Mouse (Mus musculus): ENCODE results near the gene Pex26. TPM values are rescaled to one million over a fixed set of nuclear protein-coding genes. Genes with fewer than 3 reads are reported as not detected.

The Pex26 gene
- total and polyA plus RNA-seq, 3 experiments, result 6.9 to 9.9 TPM; not detected in 1

DNA sequence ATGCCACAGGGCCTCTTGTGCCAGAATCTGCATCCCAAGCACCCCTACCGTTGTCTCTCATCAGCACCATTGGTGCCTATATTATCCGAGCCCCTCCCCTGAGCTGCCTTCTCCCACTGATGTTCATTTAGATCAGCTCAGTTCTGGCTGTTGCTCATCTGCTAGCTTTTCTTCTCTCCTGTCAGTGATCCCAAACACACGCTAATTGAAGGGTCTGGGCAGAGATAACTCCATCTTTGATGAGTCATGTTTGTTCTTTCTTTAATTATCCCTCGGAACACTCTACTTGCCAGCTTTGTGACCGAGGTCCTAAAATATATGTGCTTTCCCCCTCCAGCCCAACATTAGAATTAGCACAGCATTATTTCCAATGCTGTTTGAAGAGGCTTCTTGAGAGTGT, 31.9 kb downstream of the Pex26 start:
- DNase-seq (ENCODE audit: low read depth, low spot score), result no peak
- Histone ChIP-seq H3K79me2 (ENCODE audit: control insufficient read depth, insufficient read depth, low read length, poor library complexity) (no peaks in the 10 kb centered on the region), H3K4me1 (ENCODE audit: control insufficient read depth in 1 of 2, insufficient read depth in 2 of 2, low read length in 2 of 2) (peaks cover 6 to 29% of the 10 kb centered on the region in 2 experiments), H3K9ac (ENCODE audit: control insufficient read depth, low read depth, low read length, poor library complexity, severe bottlenecking) (no peak overlapping the region), H3K27ac (ENCODE audit: control insufficient read depth, low read depth, low read length) (peak overlapping the region; percentile 58), H3K4me3 (ENCODE audit: control insufficient read depth in 1 of 2, insufficient read depth in 1 of 2, low read depth in 2 of 2, low read length in 2 of 2) (no peak overlapping the region), H3K36me3 (ENCODE audit: control insufficient read depth in 1 of 2, insufficient read depth in 2 of 2, low read length in 2 of 2) (peaks cover 0 to 24% of the 10 kb centered on the region in 2 experiments; a peak in 2 of 4 replicates), H3K27me3 (ENCODE audit: control insufficient read depth in 1 of 2, insufficient read depth in 2 of 2, low read length in 2 of 2) (no peaks in the 10 kb centered on the region), H3K9me3 (replicated peaks; ENCODE audit: insufficient read depth, low read length) (no peaks in the 10 kb centered on the region)
- TF ChIP-seq USF2 (IDR thresholded peaks at IDR 0.05; ENCODE audit: borderline replicate concordance in 1 of 2, insufficient read depth in 1 of 2, low read depth in 1 of 2, low read length in 2 of 2) (no peak), JUND (IDR thresholded peaks at IDR 0.05; ENCODE audit: low read depth, low read length) (peak; percentile 62; the same call in 1 of the 2 replicates), TBP (IDR thresholded peaks at IDR 0.05; ENCODE audit: low read depth, low read length) (0 out of 2 replicates have a peak, but pooled peaks have one; percentile 6), ZMIZ1 (IDR thresholded peaks at IDR 0.05; ENCODE audit: low read depth, low read length) (no peak), ZNF384 (IDR thresholded peaks at IDR 0.05; ENCODE audit: low read depth, low read length) (no peak), CHD1 (IDR thresholded peaks at IDR 0.05; ENCODE audit: low read depth, low read length) (no peak), USF1 (IDR thresholded peaks at IDR 0.05; ENCODE audit: low read depth, low read length) (no peak)

DNA sequence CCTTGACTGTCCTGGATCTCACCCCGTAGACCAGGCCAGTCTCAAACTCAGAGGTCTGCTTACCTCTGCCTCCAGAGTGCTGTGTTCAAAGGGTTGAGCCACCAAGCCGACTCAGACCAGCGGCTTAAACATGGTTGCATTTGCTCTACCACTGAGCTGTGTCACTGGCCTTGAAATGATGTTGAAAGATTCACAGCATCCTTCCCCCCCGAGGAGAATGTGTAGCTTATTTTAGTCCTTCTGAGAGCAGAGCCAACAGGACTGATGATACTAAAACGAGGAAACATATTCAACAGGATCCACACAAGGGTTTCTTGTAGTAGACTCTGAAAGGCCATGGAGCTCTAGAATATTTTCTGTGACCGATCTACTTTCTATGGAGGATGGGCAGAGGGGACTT, 32.4 kb downstream of the Pex26 start:
- Histone ChIP-seq H3K4me3 (ENCODE audit: control insufficient read depth in 1 of 2, insufficient read depth in 1 of 2, low read depth in 2 of 2, low read length in 2 of 2) (no peak overlapping the region), H3K36me3 (ENCODE audit: control insufficient read depth in 1 of 2, insufficient read depth in 2 of 2, low read length in 2 of 2) (peaks cover 0 to 24% of the 10 kb centered on the region in 2 experiments; a peak in 2 of 4 replicates)

More for the DNA sequence above, 32.4 kb downstream of the Pex26 start:
- peaks cover 6 to 29% of the 10 kb centered on the region in 2 experiments for H3K4me1 ChIP-seq (ENCODE audit: control insufficient read depth in 1 of 2, insufficient read depth in 2 of 2, low read length in 2 of 2)
- H3K27ac ChIP-seq (ENCODE audit: control insufficient read depth, low read depth, low read length), result peak overlapping the region; percentile 58; the same call in 1 of the 2 replicates
- H3K27me3 ChIP-seq (ENCODE audit: control insufficient read depth in 1 of 2, insufficient read depth in 2 of 2, low read length in 2 of 2), result no peaks in the 10 kb centered on the region
- no peaks in the 10 kb centered on the region for H3K79me2 ChIP-seq (ENCODE audit: control insufficient read depth, insufficient read depth, low read length, poor library complexity)
- no peak for DNase-seq (ENCODE audit: low read depth, low spot score)
- H3K9me3 ChIP-seq (replicated peaks; ENCODE audit: insufficient read depth, low read length), result no peaks in the 10 kb centered on the region
- no peak overlapping the region for H3K9ac ChIP-seq (ENCODE audit: control insufficient read depth, low read depth, low read length, poor library complexity, severe bottlenecking)
- TF ChIP-seq USF1 (IDR thresholded peaks at IDR 0.05; ENCODE audit: low read depth, low read length) (no peak), ZC3H11A (IDR thresholded peaks at IDR 0.05; ENCODE audit: low read depth, low read length) (no peak), HCFC1 (IDR thresholded peaks at IDR 0.05; ENCODE audit: low read depth, low read length) (no peak), GATA1 (IDR thresholded peaks at IDR 0.05; ENCODE audit: low read depth, low read length) (no peak), ETS1 (IDR thresholded peaks at IDR 0.05; ENCODE audit: low read depth, low read length) (no peak), USF2 (IDR thresholded peaks at IDR 0.05; ENCODE audit: borderline replicate concordance in 1 of 2, insufficient read depth in 1 of 2, low read depth in 1 of 2, low read length in 2 of 2) (no peak), CHD1 (IDR thresholded peaks at IDR 0.05; ENCODE audit: low read depth, low read length) (no peak), ZMIZ1 (IDR thresholded peaks at IDR 0.05; ENCODE audit: low read depth, low read length) (no peak), POLR2A (IDR thresholded peaks at IDR 0.05; ENCODE audit: control insufficient read depth in 1 of 2, insufficient read depth in 1 of 2, low read depth in 1 of 2, low read length in 2 of 2, poor library complexity in 1 of 2) (no peak), GABPA (IDR thresholded peaks at IDR 0.05; ENCODE audit: low read depth, low read length) (no peak), EP300 (IDR thresholded peaks at IDR 0.05; ENCODE audit: low read depth in 1 of 2, low read length in 2 of 2) (no peak), ZNF384 (IDR thresholded peaks at IDR 0.05; ENCODE audit: low read depth, low read length) (no peak), NELFE (IDR thresholded peaks at IDR 0.05; ENCODE audit: low read depth, low read length) (no peak), UBTF (IDR thresholded peaks at IDR 0.05; ENCODE audit: borderline replicate concordance, insufficient read depth, low read depth, low read length) (no peak), RAD21 (IDR thresholded peaks at IDR 0.05; ENCODE audit: low read depth, low read length) (no peak), SMC3 (IDR thresholded peaks at IDR 0.05; ENCODE audit: low read depth, low read length) (no peak), JUND (IDR thresholded peaks at IDR 0.05; ENCODE audit: low read depth, low read length) (no peak), KAT2A (conservative IDR thresholded peaks at IDR 0.05; ENCODE audit: low read depth, low read length) (no peak), TAL1 (IDR thresholded peaks at IDR 0.05; ENCODE audit: low read length) (no peak), MEF2A (IDR thresholded peaks at IDR 0.05; ENCODE audit: extremely low read depth, insufficient replicate concordance, low read depth, low read length, poor library complexity, severe bottlenecking) (no peak)

Measured in MEL (cell line).